Mouse (Mus musculus) limb, embryonic 14.5 days (tissue): Measurements from ENCODE around the gene Frem2. TPM values are rescaled to one million over a fixed set of nuclear protein-coding genes. Genes with fewer than 3 reads are reported as not detected.
A peak's percentile ranks its signal among the peaks of the same experiment; 100 is the strongest.

Experiments
- ATAC-seq: fragments of 200-750 bp; cut with Nextera tagmentation; 2 replicates; pipeline ENCODE4 v1.8.0; 2017; ENCODE audit warnings: low read depth, moderate number of reproducible peaks, moderate TSS enrichment; ENCODE audit not compliant: low FRiP score
- DNase-seq: peaks from one replicate; pipeline ENCODE4 v3.0.0-alpha.2; 2015; ENCODE audit warnings: low spot score
- H3K27ac ChIP-seq: fragments of 300-500 bp; sonication (generic); replicated peaks from 2 replicates; pipeline ENCODE4 v1.5.1; 2014; ENCODE audit warnings: low read depth, mild to moderate bottlenecking, low read length, moderate library complexity, mixed read lengths
- H3K27me3 ChIP-seq: fragments of 300-500 bp; sonication (generic); 2 replicates; pipeline ENCODE4 v1.6.1; 2014; ENCODE audit warnings: low read length, mixed read lengths; ENCODE audit not compliant: control insufficient read depth, insufficient read depth
- H3K36me3 ChIP-seq: fragments of 300-500 bp; sonication (generic); 2 replicates; pipeline ENCODE4 v1.6.1; 2014; ENCODE audit warnings: mild to moderate bottlenecking, low read length, moderate library complexity, mixed read lengths; ENCODE audit not compliant: control insufficient read depth, insufficient read depth
- H3K4me1 ChIP-seq: fragments of 300-500 bp; sonication (generic); 2 replicates; pipeline ENCODE4 v1.6.1; 2014; ENCODE audit warnings: antibody characterized with exemption, low read length, mixed read lengths; ENCODE audit not compliant: control insufficient read depth, insufficient read depth
- H3K4me2 ChIP-seq: fragments of 300-500 bp; sonication (generic); replicated peaks from 2 replicates; pipeline ENCODE4 v1.6.1; 2014; ENCODE audit warnings: low read depth, mild to moderate bottlenecking, low read length, moderate library complexity; ENCODE audit not compliant: severe bottlenecking
- H3K4me3 ChIP-seq: fragments of 300-500 bp; sonication (generic); replicated peaks from 2 replicates; pipeline ENCODE4 v1.5.1; 2014; ENCODE audit warnings: low read length
- H3K9ac ChIP-seq: fragments of 300-500 bp; sonication (generic); 2 replicates; pipeline ENCODE4 v1.6.1; 2014; ENCODE audit warnings: mild to moderate bottlenecking, low read depth, low read length, moderate library complexity; ENCODE audit not compliant: severe bottlenecking
- H3K9me3 ChIP-seq: fragments of 300-500 bp; sonication (generic); 2 replicates; pipeline ENCODE4 v1.6.1; 2016; ENCODE audit warnings: low read length; ENCODE audit not compliant: control insufficient read depth
- POLR2A ChIP-seq: fragments of 200-500 bp; IDR thresholded peaks from 2 replicates; pipeline ENCODE4 v1.8.0; 2012; ENCODE audit warnings: inconsistent platforms, mild to moderate bottlenecking, moderate library complexity, borderline replicate concordance; ENCODE audit not compliant: insufficient read depth, insufficient read length; ENCODE audit errors: extremely low read depth
- WGBS: fragments of 180-500 bp; shearing (Covaris S2); extraction: QIAGEN DNeasy Blood & Tissue Kit; methylation state at CpG from one replicate; pipeline ENCODE4 v1.1.7; 2014; 5-methylcytosine and 5-hydroxymethylcytosine counted together
- polyA plus RNA-seq, 2 experiments: library from polyadenylated mRNA; depleted of rRNA in 1 of 2; stranded (reverse) in 1 of 2; unstranded in 1 of 2; fragments of >200 nt; fragmentation: Nextera tagmentation in 1 of 2; extraction: Ambion mirVana in 1 of 2; gene quantifications; 2 replicates each; pipeline versions ENCODE4 v1.2.1 to v1.2.3; 2012 to 2014

Gene Frem2
- polyA plus RNA-seq, 2 experiments: 10.9 to 15.2 TPM

- no peak overlapping the region for H3K4me2 ChIP-seq
- H3K4me1 ChIP-seq: no peaks in the 10 kb centered on the region
- no peaks in the 10 kb centered on the region for H3K9me3 ChIP-seq
- ATAC-seq: no peak
- H3K36me3 ChIP-seq: peaks cover 78% of the 10 kb centered on the region
- no peak overlapping the region for H3K9ac ChIP-seq
- no peak overlapping the region for H3K4me3 ChIP-seq
- WGBS: 97% methylated on average over 30 of the region's 30 CpGs
- no peak for DNase-seq
- TF ChIP-seq POLR2A: no peak
- H3K27me3 ChIP-seq: no peaks in the 10 kb centered on the region
- no peak overlapping the region for H3K27ac ChIP-seq
These were observed 178.6 kb downstream of the Frem2 start for GRCm38 (mm10) chr3:53478419-53479046.

GRCm38 (mm10) chr3:53477468-53477867, 179.7 kb downstream of the Frem2 start:
- 90% methylated on average over 17 of the region's 17 CpGs for WGBS
- Histone ChIP-seq H3K27ac (no peak overlapping the region), H3K36me3 (peaks cover 88% of the 10 kb centered on the region), H3K9me3 (no peaks in the 10 kb centered on the region), H3K4me1 (no peaks in the 10 kb centered on the region), H3K4me2 (no peak overlapping the region), H3K27me3 (no peaks in the 10 kb centered on the region), H3K9ac (no peak overlapping the region), H3K4me3 (no peak overlapping the region)
- peak; percentile 12 for DNase-seq
- no peak for TF ChIP-seq POLR2A
- ATAC-seq: peak; percentile 48

- ATAC-seq: no peak
- Histone ChIP-seq H3K9ac (no peak overlapping the region), H3K27me3 (no peaks in the 10 kb centered on the region), H3K36me3 (peaks cover 93% of the 10 kb centered on the region), H3K9me3 (no peaks in the 10 kb centered on the region), H3K4me3 (no peak overlapping the region), H3K27ac (no peak overlapping the region), H3K4me2 (no peak overlapping the region), H3K4me1 (no peaks in the 10 kb centered on the region)
- DNase-seq: peak; percentile 56
- TF ChIP-seq POLR2A: no peak
- 64% methylated on average over 6 of the region's 6 CpGs for WGBS
These were observed 181.3 kb downstream of the Frem2 start for GRCm38 (mm10) chr3:53475889-53476288.

- no peaks in the 10 kb centered on the region for H3K9me3 ChIP-seq
- H3K9ac ChIP-seq: no peak overlapping the region
- H3K4me3 ChIP-seq: no peak overlapping the region
- H3K27ac ChIP-seq: no peak overlapping the region
- no peaks in the 10 kb centered on the region for H3K4me1 ChIP-seq
- no peak overlapping the region for H3K4me2 ChIP-seq
- no peak for TF ChIP-seq POLR2A
- ATAC-seq (no peak), DNase-seq (no peak)
- H3K36me3 ChIP-seq: peaks cover 94% of the 10 kb centered on the region
- H3K27me3 ChIP-seq: no peaks in the 10 kb centered on the region
- 75% methylated on average over 4 of the region's 4 CpGs for WGBS
These were observed 183.0 kb downstream of the Frem2 start for GRCm38 (mm10) chr3:53474179-53474578.

GRCm38 (mm10) chr3:53472061-53472460, 185.1 kb downstream of the Frem2 start:
- H3K4me2 ChIP-seq: no peak overlapping the region
- H3K9me3 ChIP-seq: no peaks in the 10 kb centered on the region
- 95% methylated on average over 5 of the region's 5 CpGs for WGBS
- no peak for TF ChIP-seq POLR2A
- H3K4me1 ChIP-seq: no peaks in the 10 kb centered on the region
- H3K27ac ChIP-seq: no peak overlapping the region
- H3K27me3 ChIP-seq: no peaks in the 10 kb centered on the region
- DNase-seq (no peak), ATAC-seq (no peak)
- peaks cover 78% of the 10 kb centered on the region for H3K36me3 ChIP-seq
- H3K4me3 ChIP-seq: no peak overlapping the region
- no peak overlapping the region for H3K9ac ChIP-seq
